In genomic region chr13:65112459-65113110, GRCm38 (mm10) we compare ENCODE assay signal across 8 mouse cellular contexts. TPM values are rescaled to one million over a fixed set of nuclear protein-coding genes. Genes with fewer than 3 reads are reported as not detected.
A peak's percentile ranks its signal among the peaks of the same experiment; 100 is the strongest.
DNase-seq lines count a peak whose midpoint lies in the region; ATAC-seq lines count a peak whose summit lies in the region.

TSS of gene Mfsd14b (minus strand) at chr13:65112975.

- peak; percentile 97 for DNase-seq in ES-CJ7 (ENCODE audit: low read depth, low spot score)
- DNase-seq in cerebellum, adult 11 months: peak; percentile 83
- peak; percentile 98 for DNase-seq in forebrain, embryonic 14.5 days (ENCODE audit: low spot score)
- peak; percentile 86 to 90 for DNase-seq in heart, postnatal 14 days
- peak; percentile 91 for DNase-seq in layer of hippocampus, adult 11-12 months (ENCODE audit: low spot score)
- DNase-seq in lung, adult 18-20 months: peak; percentile 90 to 93
- DNase-seq in testis, postnatal 14 days (ENCODE audit: low spot score): peak; percentile 94

- H3K9ac ChIP-seq in forebrain, embryonic 14.5 days (ENCODE audit: low read length): peak within 1 kb of the TSS; percentile 92
- peak within 1 kb of the TSS; percentile 89 for H3K9ac ChIP-seq in neural tube, embryonic 15.5 days (replicated peaks)

- H3K4me2 ChIP-seq in forebrain, embryonic 14.5 days (ENCODE audit: low read length): peak within 1 kb of the TSS; percentile 79
- peak within 1 kb of the TSS; percentile 81 for H3K4me2 ChIP-seq in neural tube, embryonic 15.5 days

- 0 out of 2 replicates have a peak, but pooled peaks cover 4% of the 10 kb centered on the region for H3K9me3 ChIP-seq in forebrain, embryonic 14.5 days (replicated peaks; ENCODE audit: control insufficient read depth, low read length)
- H3K9me3 ChIP-seq in neural tube, embryonic 15.5 days (replicated peaks): no peaks in the 10 kb centered on the region; the same call in 1 of the 2 replicates

- H3K27me3 ChIP-seq in forebrain, embryonic 14.5 days (replicated peaks; ENCODE audit: control insufficient read depth, insufficient read depth, low read length): no peaks in the 10 kb centered on the region
- no peaks in the 10 kb centered on the region for H3K27me3 ChIP-seq in neural tube, embryonic 15.5 days (replicated peaks)

- ATAC-seq in forebrain, embryonic 14.5 days: peak; percentile 99
- peak; percentile 100 for ATAC-seq in neural tube, embryonic 15.5 days (ENCODE audit: low FRiP score)

- no peaks in the 10 kb centered on the region for H3K36me3 ChIP-seq in forebrain, embryonic 14.5 days (ENCODE audit: control insufficient read depth, insufficient read depth, low read length)
- H3K36me3 ChIP-seq in neural tube, embryonic 15.5 days: no peaks in the 10 kb centered on the region

- WGBS in forebrain, embryonic 14.5 days: under 1% methylated on average over 60 of the region's 60 CpGs
- under 1% methylated on average over 60 of the region's 60 CpGs for WGBS in neural tube, embryonic 15.5 days

- H3K27ac ChIP-seq in forebrain, embryonic 14.5 days (ENCODE audit: low read depth, low read length): peak within 1 kb of the TSS; percentile 74
- H3K27ac ChIP-seq in neural tube, embryonic 15.5 days (replicated peaks): peak within 1 kb of the TSS; percentile 84

- peak within 1 kb of the TSS; percentile 77 for H3K4me3 ChIP-seq in forebrain, embryonic 14.5 days (ENCODE audit: low read depth, low read length)
- H3K4me3 ChIP-seq in neural tube, embryonic 15.5 days (replicated peaks): peak within 1 kb of the TSS; percentile 92

- H3K4me1 ChIP-seq in forebrain, embryonic 14.5 days (ENCODE audit: control insufficient read depth, insufficient read depth, low read length): peaks cover 3% of the 10 kb centered on the region; the same call in 1 of the 2 replicates
- peaks cover 19% of the 10 kb centered on the region for H3K4me1 ChIP-seq in neural tube, embryonic 15.5 days

- intact Hi-C loops in heart, postnatal 14 days (cut with DNase I): loop anchor here (2.0 to 10.0 kb wide), 3 partner anchors 128 to 668 kb away; partner anchors contain the start of gene Zfp369

RNA-seq across cellular contexts. Expression of gene Mfsd14b, which starts in this region (rescaled TPM):
- 33.6 and 36.3 TPM in 2 replicates for polyA plus RNA-seq in forebrain, embryonic 14.5 days (2014; fragmentation: Nextera tagmentation; extraction: Ambion mirVana)
- 10 to 100 TPM; 22.5 to 24.7 TPM for total RNA-seq in heart, postnatal 14 days (2021)
- polyA plus RNA-seq in neural tube, embryonic 15.5 days (2015; fragmentation: Nextera tagmentation; extraction: Ambion mirVana): 31.6 and 37.3 TPM in 2 replicates

Comparison
In these comparisons a context has a peak if more than half of its experiments do, and no peak if none do; other contexts are left out.
1. Peak in every context shown above with its lines: DNase-seq, ATAC-seq, H3K4me3 ChIP-seq and H3K27ac ChIP-seq.